In genomic region chr12:79261035-79261434, GRCm38 (mm10) we compare ENCODE assay signal across 8 mouse cellular contexts. TPM values are rescaled to one million over a fixed set of nuclear protein-coding genes. Genes with fewer than 3 reads are reported as not detected.
DNase-seq lines count a peak whose midpoint lies in the region; ATAC-seq lines count a peak whose summit lies in the region.

No protein-coding gene starts in this region.

- ATAC-seq in forebrain, embryonic 13.5 days, result no peak
- no peak for ATAC-seq in liver, embryonic 12.5 days

- no peak overlapping the region for H3K9ac ChIP-seq in forebrain, embryonic 13.5 days
- no peak overlapping the region for H3K9ac ChIP-seq in liver, embryonic 12.5 days

- WGBS in forebrain, embryonic 10.5 days, result 63% methylated on average over 5 of the region's 5 CpGs
- 51% methylated on average over 5 of the region's 5 CpGs for WGBS in forebrain, embryonic 13.5 days
- 61% methylated on average over 5 of the region's 5 CpGs for WGBS in liver, embryonic 12.5 days (ENCODE audit: insufficient replicate concordance)

- H3K4me1 ChIP-seq in forebrain, embryonic 10.5 days, result no peaks in the 10 kb centered on the region
- no peaks in the 10 kb centered on the region for H3K4me1 ChIP-seq in forebrain, embryonic 13.5 days
- no peaks in the 10 kb centered on the region for H3K4me1 ChIP-seq in liver, embryonic 12.5 days

- H3K36me3 ChIP-seq in forebrain, embryonic 10.5 days (replicated peaks), result peaks cover 85% of the 10 kb centered on the region
- peaks cover 80% of the 10 kb centered on the region for H3K36me3 ChIP-seq in forebrain, embryonic 13.5 days (ENCODE audit: poor library complexity, severe bottlenecking)
- peaks cover 84% of the 10 kb centered on the region for H3K36me3 ChIP-seq in liver, embryonic 12.5 days

- H3K27ac ChIP-seq in forebrain, embryonic 10.5 days, result no peak overlapping the region
- H3K27ac ChIP-seq in forebrain, embryonic 13.5 days, result no peak overlapping the region
- no peak overlapping the region for H3K27ac ChIP-seq in liver, embryonic 12.5 days

- no peak overlapping the region for H3K4me2 ChIP-seq in forebrain, embryonic 13.5 days
- no peak overlapping the region for H3K4me2 ChIP-seq in liver, embryonic 12.5 days

- H3K9me3 ChIP-seq in forebrain, embryonic 10.5 days, result no peaks in the 10 kb centered on the region
- no peaks in the 10 kb centered on the region for H3K9me3 ChIP-seq in forebrain, embryonic 13.5 days (replicated peaks)
- no peaks in the 10 kb centered on the region for H3K9me3 ChIP-seq in liver, embryonic 12.5 days (replicated peaks)

- DNase-seq in forebrain, embryonic 10.5 days (ENCODE audit: extremely low spot score, low spot score), result peak; percentile 18
- DNase-seq in liver (peak; percentile 37), MN1 (ENCODE audit: low spot score) (peak; percentile 27)
- peak; percentile 5 for DNase-seq in fibroblast of lung, adult 2 months (ENCODE audit: low read depth)
- peak; percentile 37 for DNase-seq in lung, postnatal 14 days
- no peak for DNase-seq in c-Kit-positive CD71-positive TER-119-positive erythroid progenitor cells, embryonic 14.5 days (ENCODE audit: low spot score)

- H3K27me3 ChIP-seq in forebrain, embryonic 10.5 days (ENCODE audit: poor library complexity, severe bottlenecking), result no peaks in the 10 kb centered on the region
- no peaks in the 10 kb centered on the region for H3K27me3 ChIP-seq in forebrain, embryonic 13.5 days
- no peaks in the 10 kb centered on the region for H3K27me3 ChIP-seq in liver, embryonic 12.5 days (replicated peaks)

- H3K4me3 ChIP-seq in forebrain, embryonic 10.5 days, result no peak overlapping the region
- no peak overlapping the region for H3K4me3 ChIP-seq in forebrain, embryonic 13.5 days
- no peak overlapping the region for H3K4me3 ChIP-seq in liver, embryonic 12.5 days

RNA-seq across cellular contexts. Expression of gene Zfyve26, which starts 35.1 kb away (rescaled TPM):
- 13.9 and 15.9 TPM in 2 replicates for polyA plus RNA-seq in forebrain, embryonic 10.5 days (2016; fragmentation: Nextera tagmentation; extraction: Ambion mirVana)
- 12.8 and 13.4 TPM in 2 replicates for polyA plus RNA-seq in forebrain, embryonic 13.5 days (2015; fragmentation: Nextera tagmentation; extraction: Ambion mirVana)
- 10.6 and 11.1 TPM in 2 replicates for polyA plus RNA-seq in liver, embryonic 12.5 days (2016; fragmentation: Nextera tagmentation; extraction: Ambion mirVana)

RNA-seq across cellular contexts. Expression of gene Rad51b, which starts 36.0 kb away (rescaled TPM):
- 7.1 and 7.5 TPM in 2 replicates for polyA plus RNA-seq in forebrain, embryonic 10.5 days (2016; fragmentation: Nextera tagmentation; extraction: Ambion mirVana)
- 5.7 and 6.2 TPM in 2 replicates for polyA plus RNA-seq in forebrain, embryonic 13.5 days (2015; fragmentation: Nextera tagmentation; extraction: Ambion mirVana)
- 5.3 and 7.5 TPM in 2 replicates for polyA plus RNA-seq in liver, embryonic 12.5 days (2016; fragmentation: Nextera tagmentation; extraction: Ambion mirVana)

RNA-seq across cellular contexts. Expression of gene Rdh12, which starts 52.3 kb away (rescaled TPM):
- polyA plus RNA-seq in forebrain, embryonic 10.5 days (2016; fragmentation: Nextera tagmentation; extraction: Ambion mirVana), result 1.0 and 2.6 TPM in 2 replicates
- polyA plus RNA-seq in forebrain, embryonic 13.5 days (2015; fragmentation: Nextera tagmentation; extraction: Ambion mirVana), result 1.0 and 1.5 TPM in 2 replicates
- polyA plus RNA-seq in liver, embryonic 12.5 days (2016; fragmentation: Nextera tagmentation; extraction: Ambion mirVana), result 0.23 and 0.41 TPM in 2 replicates
